Mouse (Mus musculus) olfactory bulb, adult 2 months (tissue): ENCODE measurements around the gene Csdc2.

ENCODE experiments used
- CTCF ChIP-seq: fragments of 200-500 bp; IDR thresholded peaks from 2 replicates; pipeline ENCODE4 v1.5.1; 2012; ENCODE audit warnings: low read depth, mild to moderate bottlenecking, low read length, moderate library complexity; ENCODE audit not compliant: insufficient read depth
- POLR2A ChIP-seq: fragments of 200-500 bp; IDR thresholded peaks from 2 replicates; pipeline ENCODE4 v1.6.1; 2012; ENCODE audit warnings: mild to moderate bottlenecking, low read depth, low read length, moderate library complexity; ENCODE audit not compliant: insufficient read depth

GRCm38 (mm10) chr15:81966062-81966829, 29.7 kb downstream of the Csdc2 start:
- no peak for TF ChIP-seq CTCF
- no peak for TF ChIP-seq POLR2A
